Mouse (Mus musculus) midbrain, postnatal 0 days (tissue): ENCODE results near the gene Galnt3. TPM values are rescaled to one million over a fixed set of nuclear protein-coding genes. Genes with fewer than 3 reads are reported as not detected.

Experiments
- ATAC-seq: fragments of 200-750 bp; cut with Nextera tagmentation; 2 replicates; pipeline ENCODE4 v1.8.0; 2017; ENCODE audit warnings: moderate number of reproducible peaks, mild to moderate bottlenecking, moderate TSS enrichment, moderate library complexity; ENCODE audit not compliant: low FRiP score
- DNase-seq: peaks from one replicate; pipeline ENCODE4 v3.0.0-alpha.2; 2015; ENCODE audit warnings: low spot score
- H3K27ac ChIP-seq: fragments of 300-500 bp; sonication (generic); 2 replicates; pipeline ENCODE4 v1.5.1; 2014; ENCODE audit warnings: low read depth, mild to moderate bottlenecking, low read length, mixed read lengths
- H3K27me3 ChIP-seq: fragments of 300-500 bp; sonication (generic); 2 replicates; pipeline ENCODE4 v1.6.1; 2014; ENCODE audit warnings: low read length, control low read depth, mixed read lengths; ENCODE audit not compliant: insufficient read depth
- H3K36me3 ChIP-seq: fragments of 300-500 bp; sonication (generic); 2 replicates; pipeline ENCODE4 v1.6.1; 2014; ENCODE audit warnings: low read length, control low read depth, mixed read lengths; ENCODE audit not compliant: insufficient read depth
- H3K4me1 ChIP-seq: fragments of 300-500 bp; sonication (generic); 2 replicates; pipeline ENCODE4 v1.6.1; 2014; ENCODE audit warnings: mild to moderate bottlenecking, control low read depth, antibody characterized with exemption, low read length, mixed read lengths; ENCODE audit not compliant: insufficient read depth
- H3K4me2 ChIP-seq: fragments of 300-500 bp; sonication (generic); 2 replicates; pipeline ENCODE4 v1.6.1; 2014; ENCODE audit warnings: low read depth, mild to moderate bottlenecking, low read length, mixed read lengths; ENCODE audit not compliant: poor library complexity, severe bottlenecking
- H3K4me3 ChIP-seq: fragments of 300-500 bp; sonication (generic); 2 replicates; pipeline ENCODE4 v1.5.1; 2014; ENCODE audit warnings: low read depth, mild to moderate bottlenecking, low read length, moderate library complexity
- H3K9ac ChIP-seq: fragments of 300-500 bp; sonication (generic); replicated peaks from 2 replicates; pipeline ENCODE4 v1.6.1; 2014; ENCODE audit warnings: mild to moderate bottlenecking, low read length, moderate library complexity, mixed read lengths; ENCODE audit not compliant: poor library complexity, severe bottlenecking
- H3K9me3 ChIP-seq: fragments of 300-500 bp; sonication (generic); 2 replicates; pipeline ENCODE4 v1.6.1; 2016; ENCODE audit warnings: low read length, control low read depth
- CTCF ChIP-seq: IDR thresholded peaks from 2 replicates; pipeline ENCODE4 v1.5.1; 2016; ENCODE audit warnings: antibody characterized with exemption, mild to moderate bottlenecking
- WGBS: fragments of 180-500 bp; shearing (Covaris S2); extraction: QIAGEN DNeasy Blood & Tissue Kit; methylation state at CpG from one replicate; pipeline ENCODE4 v1.1.7; 2014; 5-methylcytosine and 5-hydroxymethylcytosine counted together
- polyA plus RNA-seq: library from polyadenylated mRNA; unstranded; fragments of >200 nt; fragmentation: Nextera tagmentation; extraction: Ambion mirVana; gene quantifications from 2 replicates; pipeline ENCODE4 v1.2.1, GENCODE M21; 2015
- total RNA-seq: library from RNA; depleted of rRNA; stranded (reverse); fragments of >200 nt; gene quantifications from 2 replicates; pipeline ENCODE4 v1.2.3, GENCODE M21; 2014; rRNA removed

The Galnt3 gene
- 3.5 and 4.7 TPM in 2 replicates for total RNA-seq
- 1.3 and 1.5 TPM in 2 replicates for polyA plus RNA-seq

DNA sequence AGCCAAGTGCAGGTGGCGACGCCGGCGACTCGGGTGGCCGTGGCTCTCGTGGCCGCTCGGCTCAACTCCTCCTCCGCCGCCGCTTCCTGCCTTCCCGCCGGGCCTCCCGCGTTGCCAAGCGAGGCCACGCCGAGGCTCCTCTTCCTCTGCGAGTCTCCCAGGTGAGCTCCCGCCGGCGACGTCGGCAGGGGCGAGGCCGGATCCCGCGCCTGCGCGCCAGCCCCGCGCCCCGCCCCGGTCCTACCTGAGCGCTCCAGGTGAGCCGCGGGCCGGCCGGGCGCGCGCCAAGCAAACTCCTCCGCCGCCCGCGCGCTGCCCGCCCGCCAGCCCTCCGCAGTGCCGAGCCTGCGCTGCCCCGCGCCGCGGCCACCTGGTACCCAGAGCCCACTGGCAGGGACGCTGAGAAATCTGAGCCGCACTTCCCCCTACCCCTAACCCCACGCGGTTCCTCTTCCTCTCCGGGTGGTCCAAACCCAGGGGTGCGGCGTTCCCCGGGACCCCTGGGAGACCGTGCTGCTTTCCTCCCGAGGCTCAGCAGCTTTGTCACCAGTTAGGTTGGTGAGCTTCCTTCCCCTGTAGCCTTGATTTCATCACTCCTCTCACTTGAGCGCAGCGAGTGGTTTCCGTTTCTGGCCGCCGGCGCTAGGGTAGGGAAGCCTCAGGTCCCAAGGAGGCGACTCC is at the start of gene Galnt3:
Galnt3 (minus strand) TSS at position 404 of the 681 bp plus-strand sequence.
- WGBS, result 0% methylated on average over 53 of the region's 74 CpGs
- ATAC-seq, result peak; percentile 59
- no peak within 1 kb of the TSS for H3K27ac ChIP-seq
- DNase-seq, result peak; percentile 17
- peak within 1 kb of the TSS; percentile 100 for H3K4me2 ChIP-seq
- H3K9ac ChIP-seq, result peak within 1 kb of the TSS; percentile 59
- H3K4me3 ChIP-seq, result peak within 1 kb of the TSS; percentile 74
- H3K4me1 ChIP-seq, result no peaks in the 10 kb centered on the region
- H3K27me3 ChIP-seq, result no peaks in the 10 kb centered on the region; the same call in 1 of the 2 replicates
- TF ChIP-seq CTCF, result no peak
- no peaks in the 10 kb centered on the region for H3K9me3 ChIP-seq
- H3K36me3 ChIP-seq, result no peaks in the 10 kb centered on the region

DNA sequence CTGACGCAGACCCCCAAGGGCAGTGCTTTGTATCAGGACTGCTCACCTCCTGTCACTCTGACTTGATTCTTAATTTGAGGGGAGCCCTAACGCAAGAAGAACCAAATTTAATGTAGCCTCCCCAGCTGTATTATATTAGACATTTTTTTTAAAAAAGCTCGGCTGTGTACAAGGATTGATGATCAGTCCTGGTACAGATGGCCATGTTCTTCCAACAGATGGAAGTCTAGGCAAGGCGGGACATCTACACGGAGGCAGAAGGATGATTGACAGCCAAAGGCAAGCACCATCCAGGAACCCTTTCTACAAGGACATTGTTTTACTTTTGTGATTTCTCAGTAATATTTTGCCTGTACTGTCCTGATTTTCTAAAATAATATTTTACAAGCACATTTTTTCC is 48.3 kb upstream of the Galnt3 start:
- DNase-seq (peak; percentile 12), ATAC-seq (no peak)
- WGBS, result 81% methylated on average over 5 of the region's 5 CpGs
- Histone ChIP-seq H3K27ac (no peak overlapping the region), H3K4me1 (peaks cover 6% of the 10 kb centered on the region; the same call in 1 of the 2 replicates), H3K9ac (no peak overlapping the region), H3K27me3 (no peaks in the 10 kb centered on the region), H3K4me2 (no peak overlapping the region), H3K9me3 (no peaks in the 10 kb centered on the region), H3K4me3 (no peak overlapping the region), H3K36me3 (no peaks in the 10 kb centered on the region)
- TF ChIP-seq CTCF, result no peak

DNA sequence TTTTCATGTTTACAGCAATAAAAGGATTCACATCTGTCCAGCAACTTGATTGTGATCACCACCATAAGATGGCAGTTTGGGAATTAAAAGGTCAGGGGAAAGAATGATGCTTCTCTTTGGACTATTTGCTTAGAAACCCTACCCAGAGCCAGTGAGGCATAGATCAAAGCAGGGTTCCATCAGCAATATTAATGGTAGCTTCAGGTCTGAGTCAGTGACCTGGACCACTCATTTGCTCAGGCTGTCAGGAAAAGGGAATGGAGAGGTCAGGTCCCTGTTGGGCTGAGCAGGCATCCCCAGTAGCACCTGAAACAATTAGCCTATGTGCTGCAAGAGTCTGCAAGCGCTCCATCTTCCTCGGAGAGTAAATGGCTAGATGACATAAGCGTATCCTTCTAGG is 46.8 kb upstream of the Galnt3 start:
- no peaks in the 10 kb centered on the region for H3K9me3 ChIP-seq
- H3K4me1 ChIP-seq, result no peaks in the 10 kb centered on the region
- ATAC-seq (no peak), DNase-seq (no peak)
- TF ChIP-seq CTCF, result no peak
- H3K4me2 ChIP-seq, result no peak overlapping the region
- no peaks in the 10 kb centered on the region for H3K27me3 ChIP-seq
- 87% methylated on average over 3 of the region's 3 CpGs for WGBS
- no peak overlapping the region for H3K9ac ChIP-seq
- H3K36me3 ChIP-seq, result no peaks in the 10 kb centered on the region
- H3K27ac ChIP-seq, result no peak overlapping the region
- no peak overlapping the region for H3K4me3 ChIP-seq

DNA sequence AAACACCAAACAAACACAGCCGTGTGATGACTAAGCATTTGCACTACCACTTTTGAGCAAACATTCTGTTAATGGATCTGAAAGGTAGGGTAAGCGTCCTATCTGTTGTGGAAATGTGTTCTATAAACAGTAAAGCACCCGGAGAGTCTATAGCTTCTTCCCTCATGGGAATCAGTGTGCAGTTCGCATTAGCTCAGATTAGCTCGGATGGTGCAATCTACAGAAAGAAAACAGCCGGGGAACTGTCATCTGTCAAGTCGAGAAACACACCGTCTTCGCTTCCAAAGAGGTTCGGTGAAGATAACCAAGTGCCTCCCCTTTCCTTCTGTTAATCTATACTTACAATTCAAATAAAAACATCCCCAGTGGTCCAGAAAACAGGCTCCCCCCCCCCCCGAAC is 45.9 kb upstream of the Galnt3 start:
- Histone ChIP-seq H3K27ac (no peak overlapping the region), H3K9me3 (no peaks in the 10 kb centered on the region), H3K9ac (no peak overlapping the region), H3K4me2 (no peak overlapping the region), H3K27me3 (no peaks in the 10 kb centered on the region), H3K4me1 (no peaks in the 10 kb centered on the region), H3K4me3 (no peak overlapping the region), H3K36me3 (no peaks in the 10 kb centered on the region)
- TF ChIP-seq CTCF, result no peak
- DNase-seq (no peak), ATAC-seq (no peak)
- 75% methylated on average over 11 of the region's 11 CpGs for WGBS

DNA sequence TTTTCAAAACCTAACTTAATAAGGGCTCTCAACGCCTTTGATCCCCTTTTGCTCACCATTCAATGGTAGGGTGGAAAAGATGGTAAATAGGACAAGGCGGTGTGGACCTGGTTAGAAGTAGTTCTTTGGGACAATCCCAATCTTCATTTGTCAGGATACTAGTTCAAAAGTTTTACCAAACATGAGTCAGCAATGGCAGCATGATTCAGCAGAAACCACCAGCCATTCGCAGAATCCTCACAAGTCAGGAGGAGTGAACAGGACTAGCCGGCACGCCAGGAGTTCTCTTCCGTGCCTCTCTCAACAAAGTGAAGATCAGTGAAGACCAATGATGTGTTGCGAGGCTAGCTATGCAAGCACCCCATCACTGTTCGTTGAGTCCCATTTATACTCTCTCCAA is 40.2 kb upstream of the Galnt3 start:
- DNase-seq (no peak), ATAC-seq (no peak)
- no peak overlapping the region for H3K27ac ChIP-seq
- no peaks in the 10 kb centered on the region for H3K36me3 ChIP-seq
- H3K4me1 ChIP-seq, result no peaks in the 10 kb centered on the region
- no peaks in the 10 kb centered on the region for H3K9me3 ChIP-seq
- H3K4me2 ChIP-seq, result no peak overlapping the region
- no peak overlapping the region for H3K4me3 ChIP-seq
- no peak for TF ChIP-seq CTCF
- no peaks in the 10 kb centered on the region for H3K27me3 ChIP-seq
- WGBS, result 94% methylated on average over 8 of the region's 8 CpGs
- H3K9ac ChIP-seq, result no peak overlapping the region

DNA sequence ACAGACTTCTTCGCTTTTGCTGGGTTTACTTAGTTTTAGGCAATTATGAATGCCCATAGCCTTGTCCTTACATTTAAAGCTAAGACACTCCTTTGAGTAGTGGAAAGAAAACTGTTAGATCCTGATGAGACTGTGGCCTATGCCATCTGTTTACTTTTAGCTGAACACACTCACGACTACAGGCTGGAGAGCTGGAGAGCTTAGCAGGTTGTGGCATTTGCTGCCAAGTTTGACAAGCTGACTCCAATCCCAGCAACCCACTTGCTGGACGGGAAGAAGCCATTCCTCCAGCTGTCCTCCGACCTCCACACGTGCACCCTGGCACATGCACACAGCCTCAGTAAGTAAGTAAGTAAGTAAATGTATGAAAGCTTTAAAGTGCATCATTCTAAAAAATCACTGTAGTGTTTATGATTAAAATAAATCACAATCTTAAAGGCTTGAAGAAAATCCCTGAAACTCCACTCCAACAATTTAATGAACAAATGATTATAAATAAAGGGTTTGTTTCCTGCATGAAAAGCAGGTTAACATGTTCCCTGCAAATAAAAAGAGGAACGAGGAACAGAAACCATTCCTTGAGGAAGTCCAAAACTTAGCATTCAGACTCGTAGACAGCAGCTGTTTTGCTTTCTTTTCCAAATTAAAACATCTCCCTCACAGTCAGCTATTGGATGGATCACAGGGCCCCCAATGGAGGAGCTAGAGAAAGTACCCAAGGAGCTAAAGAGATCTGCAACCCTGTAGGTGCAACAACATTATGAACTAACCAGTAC is 33.5 kb upstream of the Galnt3 start:
- no peaks in the 10 kb centered on the region for H3K27me3 ChIP-seq
- no peaks in the 10 kb centered on the region for H3K9me3 ChIP-seq
- H3K27ac ChIP-seq, result no peak overlapping the region
- no peak for TF ChIP-seq CTCF
- H3K9ac ChIP-seq, result no peak overlapping the region
- no peaks in the 10 kb centered on the region for H3K4me1 ChIP-seq
- ATAC-seq (no peak), DNase-seq (peak; percentile 73)
- 69% methylated on average over 7 of the region's 7 CpGs for WGBS
- H3K4me2 ChIP-seq, result no peak overlapping the region
- H3K36me3 ChIP-seq, result no peaks in the 10 kb centered on the region
- no peak overlapping the region for H3K4me3 ChIP-seq
